Mouse (Mus musculus) urinary bladder, adult 18-20 months (tissue): ENCODE data around the gene Myo6.
"Not testable (repeated sequence)": the region's sequence is repeated elsewhere in the genome, so short reads cannot be mapped to it uniquely, and the experiment has no call there.

Source experiments
- DNase-seq, 2 experiments: peaks; one replicate each; pipeline ENCODE4 v3.0.0; 2022; ENCODE audit warnings: low spot score in 2 of 2, mixed read lengths in 2 of 2

Gene Myo6

GRCm38 (mm10) chr9:80299031-80299430 is 134.2 kb downstream of the Myo6 start:
- DNase-seq, result no peak

- DNase-seq, result no peak
Observed at GRCm38 (mm10) chr9:80303518-80303917, 138.7 kb downstream of the Myo6 start.

- no peak for DNase-seq
Observed at GRCm38 (mm10) chr9:80306390-80306789, 141.6 kb downstream of the Myo6 start.

GRCm38 (mm10) chr9:80306853-80307252 is 142.0 kb downstream of the Myo6 start:
- no peak for DNase-seq

GRCm38 (mm10) chr9:80307629-80308028 is 142.8 kb downstream of the Myo6 start:
- DNase-seq, result no peak

- DNase-seq, result no peak
Observed at GRCm38 (mm10) chr9:80313610-80314009, 148.8 kb downstream of the Myo6 start.

- no peak for DNase-seq
Observed at GRCm38 (mm10) chr9:80315922-80316321, 151.1 kb downstream of the Myo6 start.

- DNase-seq, result no peak
Observed at GRCm38 (mm10) chr9:80318027-80318426, 153.2 kb downstream of the Myo6 start.

GRCm38 (mm10) chr9:80321051-80321887 is 156.4 kb downstream of the Myo6 start:
- not testable (repeated sequence) for DNase-seq

- peak in 1 of 2 experiments; percentile 24 for DNase-seq
Observed at GRCm38 (mm10) chr9:80332153-80332552, 167.3 kb downstream of the Myo6 start.

GRCm38 (mm10) chr9:80333466-80333865 is 168.6 kb downstream of the Myo6 start:
- no peak for DNase-seq

- DNase-seq, result no peak
Observed at GRCm38 (mm10) chr9:80333998-80334605, 169.3 kb downstream of the Myo6 start.

GRCm38 (mm10) chr9:80335660-80336357 is 171.0 kb downstream of the Myo6 start:
- DNase-seq, result no peak

GRCm38 (mm10) chr9:80338026-80338425 is 173.2 kb downstream of the Myo6 start:
- DNase-seq, result no peak

- DNase-seq, result no peak
Observed at GRCm38 (mm10) chr9:80340927-80341326, 176.1 kb downstream of the Myo6 start.

- DNase-seq, result no peak
Observed at GRCm38 (mm10) chr9:80341756-80342155, 176.9 kb downstream of the Myo6 start.

GRCm38 (mm10) chr9:80342520-80342919 is 177.7 kb downstream of the Myo6 start:
- no peak for DNase-seq

- no peak for DNase-seq
Observed at GRCm38 (mm10) chr9:80344451-80345000, 179.7 kb downstream of the Myo6 start.

GRCm38 (mm10) chr9:80351295-80351677 is 186.5 kb downstream of the Myo6 start:
- DNase-seq, result no peak

- DNase-seq, result no peak
Observed at GRCm38 (mm10) chr9:80351678-80352331, 187.0 kb downstream of the Myo6 start.

GRCm38 (mm10) chr9:80360063-80360462 is 195.2 kb downstream of the Myo6 start:
- DNase-seq, result no peak
